Mouse (Mus musculus) stomach, postnatal 0 days (tissue): Measurements from ENCODE around the gene Hist1h3c.

ENCODE experiments used
- CTCF ChIP-seq: IDR thresholded peaks from 2 replicates; pipeline ENCODE4 v1.5.1; 2016; ENCODE audit warnings: antibody characterized with exemption, low read depth, mild to moderate bottlenecking, moderate library complexity
- EP300 ChIP-seq: optimal IDR thresholded peaks from 2 replicates; pipeline ENCODE3; 2016; ENCODE audit warnings: antibody characterized with exemption

- TF ChIP-seq EP300 = no peak
- TF ChIP-seq CTCF = no peak
Observed at GRCm38 (mm10) chr13:23695514-23695913, 49.9 kb downstream of the Hist1h3c start, which contains the start of gene Hist1h1t.
